Mouse (Mus musculus) midbrain, postnatal 0 days (tissue): Measurements from ENCODE around the gene Ghitm. TPM values are rescaled to one million over a fixed set of nuclear protein-coding genes. Genes with fewer than 3 reads are reported as not detected.
"Not testable (repeated sequence)": the region's sequence is repeated elsewhere in the genome, so short reads cannot be mapped to it uniquely, and the experiment has no call there.

Source experiments
- ATAC-seq: fragments of 200-750 bp; cut with Nextera tagmentation; 2 replicates; pipeline ENCODE4 v1.8.0; 2017; ENCODE audit warnings: moderate number of reproducible peaks, mild to moderate bottlenecking, moderate TSS enrichment, moderate library complexity; ENCODE audit not compliant: low FRiP score
- DNase-seq: peaks from one replicate; pipeline ENCODE4 v3.0.0-alpha.2; 2015; ENCODE audit warnings: low spot score
- H3K27ac ChIP-seq: fragments of 300-500 bp; sonication (generic); 2 replicates; pipeline ENCODE4 v1.5.1; 2014; ENCODE audit warnings: low read depth, mild to moderate bottlenecking, low read length, mixed read lengths
- H3K27me3 ChIP-seq: fragments of 300-500 bp; sonication (generic); 2 replicates; pipeline ENCODE4 v1.6.1; 2014; ENCODE audit warnings: low read length, control low read depth, mixed read lengths; ENCODE audit not compliant: insufficient read depth
- H3K36me3 ChIP-seq: fragments of 300-500 bp; sonication (generic); 2 replicates; pipeline ENCODE4 v1.6.1; 2014; ENCODE audit warnings: low read length, control low read depth, mixed read lengths; ENCODE audit not compliant: insufficient read depth
- H3K4me1 ChIP-seq: fragments of 300-500 bp; sonication (generic); 2 replicates; pipeline ENCODE4 v1.6.1; 2014; ENCODE audit warnings: mild to moderate bottlenecking, control low read depth, antibody characterized with exemption, low read length, mixed read lengths; ENCODE audit not compliant: insufficient read depth
- H3K4me2 ChIP-seq: fragments of 300-500 bp; sonication (generic); 2 replicates; pipeline ENCODE4 v1.6.1; 2014; ENCODE audit warnings: low read depth, mild to moderate bottlenecking, low read length, mixed read lengths; ENCODE audit not compliant: poor library complexity, severe bottlenecking
- H3K4me3 ChIP-seq: fragments of 300-500 bp; sonication (generic); 2 replicates; pipeline ENCODE4 v1.5.1; 2014; ENCODE audit warnings: low read depth, mild to moderate bottlenecking, low read length, moderate library complexity
- H3K9ac ChIP-seq: fragments of 300-500 bp; sonication (generic); replicated peaks from 2 replicates; pipeline ENCODE4 v1.6.1; 2014; ENCODE audit warnings: mild to moderate bottlenecking, low read length, moderate library complexity, mixed read lengths; ENCODE audit not compliant: poor library complexity, severe bottlenecking
- H3K9me3 ChIP-seq: fragments of 300-500 bp; sonication (generic); 2 replicates; pipeline ENCODE4 v1.6.1; 2016; ENCODE audit warnings: low read length, control low read depth
- CTCF ChIP-seq: IDR thresholded peaks from 2 replicates; pipeline ENCODE4 v1.5.1; 2016; ENCODE audit warnings: antibody characterized with exemption, mild to moderate bottlenecking
- WGBS: fragments of 180-500 bp; shearing (Covaris S2); extraction: QIAGEN DNeasy Blood & Tissue Kit; methylation state at CpG from one replicate; pipeline ENCODE4 v1.1.7; 2014; 5-methylcytosine and 5-hydroxymethylcytosine counted together
- polyA plus RNA-seq: library from polyadenylated mRNA; unstranded; fragments of >200 nt; fragmentation: Nextera tagmentation; extraction: Ambion mirVana; gene quantifications from 2 replicates; pipeline ENCODE4 v1.2.1, GENCODE M21; 2015
- total RNA-seq: library from RNA; depleted of rRNA; stranded (reverse); fragments of >200 nt; gene quantifications from 2 replicates; pipeline ENCODE4 v1.2.3, GENCODE M21; 2014

Ghitm gene
- total and polyA plus RNA-seq, 2 experiments from 2014 or later, result 93.9 to 201 TPM

DNA sequence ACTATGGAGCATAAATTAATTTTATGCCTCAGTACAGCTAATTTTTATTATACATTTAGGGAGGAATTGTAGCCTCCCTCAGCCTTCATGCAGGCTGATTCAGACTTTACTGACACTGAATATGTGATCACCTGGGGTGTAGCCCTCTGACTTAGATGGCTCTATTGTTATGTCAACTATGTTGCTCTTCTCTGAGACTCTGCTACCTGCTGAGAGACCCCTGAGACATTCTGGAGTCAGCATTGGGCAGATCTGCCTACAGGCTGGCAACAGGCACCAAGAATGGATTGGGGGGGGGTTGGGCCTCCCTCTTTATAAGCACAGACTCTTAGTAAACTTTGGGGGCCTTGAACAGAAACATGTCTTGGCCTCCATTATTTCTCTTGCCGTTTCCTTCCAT is 19.3 kb upstream of the Ghitm start:
- H3K27ac ChIP-seq, result no peak overlapping the region
- DNase-seq, result no peak
- no peak for ATAC-seq
- WGBS, result 95% methylated on average over 1 of the region's 1 CpGs
- TF ChIP-seq CTCF, result no peak
- 0 out of 2 replicates have a peak, but pooled peaks cover 4% of the 10 kb centered on the region for H3K9me3 ChIP-seq
- no peaks in the 10 kb centered on the region for H3K36me3 ChIP-seq
- no peaks in the 10 kb centered on the region for H3K27me3 ChIP-seq
- no peak overlapping the region for H3K4me2 ChIP-seq
- H3K4me3 ChIP-seq, result no peak overlapping the region
- H3K4me1 ChIP-seq, result no peaks in the 10 kb centered on the region
- no peak overlapping the region for H3K9ac ChIP-seq

DNA sequence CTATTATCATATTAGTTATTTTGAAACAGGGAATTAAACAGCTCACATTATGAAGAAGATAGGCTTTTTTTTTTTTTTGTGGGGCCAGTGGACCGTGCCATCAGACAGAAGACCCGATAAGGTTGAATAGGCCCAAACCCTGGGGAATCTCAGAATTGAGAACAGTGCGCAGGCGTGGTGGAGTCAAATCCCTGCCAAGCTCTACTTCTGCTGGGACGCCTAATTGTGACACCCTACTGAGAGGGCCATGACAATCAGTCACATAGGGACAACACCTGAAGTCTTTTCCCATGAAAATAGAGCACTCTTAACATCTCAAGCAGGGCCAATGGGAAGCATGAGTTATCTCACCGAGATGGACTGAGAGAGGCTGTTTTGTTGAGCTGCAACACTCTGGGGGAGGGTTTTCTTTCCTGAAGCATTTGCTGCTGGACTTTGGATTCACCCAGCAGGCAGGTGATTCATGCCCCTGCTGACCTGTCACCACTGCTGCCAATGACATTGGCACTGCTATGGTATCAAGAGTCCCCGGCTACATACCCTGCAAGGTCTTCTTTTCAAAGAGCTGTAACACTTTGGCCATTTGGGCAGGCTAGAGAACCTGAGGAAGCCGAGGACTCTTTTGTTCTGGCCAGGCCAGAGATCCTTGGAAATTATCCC is 4.1 kb upstream of the Ghitm start:
- WGBS, result 43% methylated on average over 8 of the region's 8 CpGs
- H3K9me3 ChIP-seq, result no peaks in the 10 kb centered on the region
- no peak overlapping the region for H3K4me2 ChIP-seq
- DNase-seq, result no peak
- H3K27me3 ChIP-seq, result no peaks in the 10 kb centered on the region
- no peak overlapping the region for H3K4me3 ChIP-seq
- no peak overlapping the region for H3K9ac ChIP-seq
- H3K27ac ChIP-seq, result no peak overlapping the region
- no peaks in the 10 kb centered on the region for H3K36me3 ChIP-seq
- no peaks in the 10 kb centered on the region for H3K4me1 ChIP-seq
- TF ChIP-seq CTCF, result no peak
- no peak for ATAC-seq

- H3K9ac ChIP-seq, H3K27ac ChIP-seq, H3K4me3 ChIP-seq, H3K9me3 ChIP-seq, H3K36me3 ChIP-seq, DNase-seq, H3K4me2 ChIP-seq, H3K27me3 ChIP-seq, ATAC-seq, H3K4me1 ChIP-seq: not testable (repeated sequence)
- WGBS, result 85% methylated on average over 2 of the region's 3 CpGs
These were observed 2.5 kb upstream of the Ghitm start for GRCm38 (mm10) chr14:37137596-37137995.

DNA sequence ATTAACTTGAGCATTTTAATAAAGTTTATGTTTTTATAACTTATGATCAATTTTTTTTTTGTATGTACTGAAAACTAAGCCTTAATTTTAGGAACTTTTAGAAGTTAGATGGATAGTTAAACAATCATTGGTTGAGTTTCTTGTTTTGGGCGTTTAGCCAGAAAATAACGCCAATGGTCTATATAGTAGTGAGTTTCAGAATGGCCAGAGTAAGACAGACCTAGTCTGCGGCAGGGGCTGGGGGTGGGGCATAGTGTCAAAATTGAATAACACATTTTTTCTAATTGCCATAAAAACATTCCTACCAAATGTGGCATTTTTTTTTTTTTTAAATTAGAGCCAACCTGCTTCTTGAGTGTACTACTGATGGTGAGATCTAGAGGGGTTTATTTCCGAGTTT is 1.0 kb upstream of the Ghitm start:
- Histone ChIP-seq H3K4me2 (no peak overlapping the region; the same call in 1 of the 2 replicates), H3K4me3 (no peak overlapping the region), H3K27ac (no peak overlapping the region), H3K9me3 (no peaks in the 10 kb centered on the region), H3K27me3 (no peaks in the 10 kb centered on the region), H3K36me3 (peaks cover 4% of the 10 kb centered on the region; the same call in 1 of the 2 replicates), H3K4me1 (no peaks in the 10 kb centered on the region), H3K9ac (no peak overlapping the region)
- ATAC-seq, result no peak
- no peak for DNase-seq
- WGBS, result 79% methylated on average over 4 of the region's 4 CpGs
- TF ChIP-seq CTCF, result no peak

DNA sequence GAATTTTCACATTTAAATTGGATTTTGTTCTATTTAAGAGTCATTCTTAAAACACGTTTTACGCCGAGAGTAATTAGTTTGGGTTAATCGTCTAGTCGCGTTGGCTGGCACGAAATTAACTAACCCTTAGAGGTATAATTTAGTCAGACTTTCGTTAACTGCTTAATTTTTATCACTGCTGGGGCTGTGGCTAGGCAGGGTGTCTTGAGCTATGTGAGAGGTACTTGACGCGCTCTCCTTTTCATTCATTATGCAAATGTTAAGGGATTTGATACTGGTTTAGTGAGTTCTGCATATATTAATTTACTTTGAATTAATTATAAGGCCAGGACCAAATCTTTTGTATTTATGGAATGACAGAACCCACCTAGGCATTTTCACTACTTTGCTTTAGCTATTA is 599 bp upstream of the Ghitm start:
- no peak for TF ChIP-seq CTCF
- H3K4me1 ChIP-seq, result no peaks in the 10 kb centered on the region
- H3K4me2 ChIP-seq, result peak overlapping the region; percentile 51
- ATAC-seq, result 0 out of 2 replicates have a peak, but pooled peaks have one; percentile 11
- under 1% methylated on average over 10 of the region's 10 CpGs for WGBS
- no peaks in the 10 kb centered on the region for H3K9me3 ChIP-seq
- H3K36me3 ChIP-seq, result peaks cover 7% of the 10 kb centered on the region; the same call in 1 of the 2 replicates
- no peaks in the 10 kb centered on the region for H3K27me3 ChIP-seq
- H3K9ac ChIP-seq, result 0 out of 2 replicates have a peak overlapping the region, but pooled peaks have one; percentile 42
- H3K27ac ChIP-seq, result no peak overlapping the region
- peak overlapping the region; percentile 76 for H3K4me3 ChIP-seq
- DNase-seq, result no peak

DNA sequence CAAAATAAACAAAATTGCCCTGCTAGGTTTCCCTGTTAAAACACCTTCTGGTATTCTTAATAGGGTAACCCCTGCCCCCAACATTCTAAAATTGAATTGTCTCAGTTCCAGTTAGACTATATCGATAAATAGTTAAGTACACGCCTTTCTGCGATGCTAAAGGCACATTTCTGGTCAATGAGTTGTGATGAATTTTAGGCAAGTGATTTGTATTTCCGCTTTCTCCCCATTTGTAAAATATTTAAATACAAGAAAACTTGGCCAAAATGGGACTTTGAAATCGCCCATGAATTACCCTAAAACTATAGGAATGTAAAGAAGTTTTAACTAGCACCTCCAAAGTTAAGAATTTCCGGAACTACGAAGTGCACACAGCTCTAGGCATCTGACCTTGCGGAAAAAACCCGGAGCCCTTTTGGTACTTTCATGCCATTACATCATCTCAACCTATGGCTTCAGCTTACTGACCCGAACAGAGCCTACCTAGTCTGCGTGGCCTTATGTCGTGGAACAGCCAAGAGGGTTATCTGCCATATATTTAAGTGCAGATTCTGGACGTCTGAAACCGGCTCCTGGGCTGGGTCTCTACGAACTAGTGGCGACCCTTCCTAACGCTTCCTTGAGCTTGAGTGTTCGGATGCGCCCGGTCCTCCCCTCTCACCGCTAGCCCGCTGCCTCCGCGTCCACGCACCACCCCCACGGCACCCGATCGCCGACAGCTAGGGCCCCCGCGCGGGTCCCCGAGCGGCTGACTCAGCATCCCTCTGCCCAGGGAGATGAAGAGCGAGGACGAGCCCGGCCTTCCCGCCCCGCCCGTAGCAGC is 557 bp downstream of the Ghitm start:
- ATAC-seq, result no peak; the same call in 1 of the 2 replicates
- Histone ChIP-seq H3K36me3 (peaks cover 13% of the 10 kb centered on the region), H3K4me3 (peak overlapping the region; percentile 76), H3K27me3 (no peaks in the 10 kb centered on the region), H3K9me3 (no peaks in the 10 kb centered on the region), H3K9ac (peak overlapping the region; percentile 85), H3K4me1 (no peaks in the 10 kb centered on the region), H3K4me2 (peak overlapping the region; percentile 58), H3K27ac (peak overlapping the region; percentile 79)
- WGBS, result 2% methylated on average over 40 of the region's 40 CpGs
- DNase-seq, result peak; percentile 13
- TF ChIP-seq CTCF, result no peak
